Mouse (Mus musculus): ENCODE measurements around the gene Arl11. TPM values are rescaled to one million over a fixed set of nuclear protein-coding genes. Genes with fewer than 3 reads are reported as not detected.

Gene Arl11
- polyA plus RNA-seq, 1 experiment, result not detected

DNA sequence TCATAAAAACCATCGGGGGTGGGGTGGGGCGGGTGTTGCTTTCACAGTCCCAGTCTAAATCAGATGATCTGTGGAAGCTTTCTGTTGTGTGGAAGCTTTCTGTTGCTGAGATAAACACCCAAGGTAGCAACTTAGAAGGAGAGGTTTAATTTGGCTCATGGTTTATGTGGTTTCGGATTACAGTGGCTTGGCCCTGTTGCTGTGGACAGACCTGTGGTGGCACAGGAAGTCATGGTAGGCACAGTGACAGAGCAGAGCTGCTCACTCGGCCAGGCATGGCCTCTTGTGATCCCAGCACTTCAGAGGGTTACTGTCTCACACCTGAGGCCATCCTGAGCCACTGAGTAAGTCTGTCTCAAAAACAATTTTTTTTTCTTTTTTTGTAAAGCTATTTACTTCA is 29.8 kb downstream of the Arl11 start:
- no peaks in the 10 kb centered on the region for H3K27me3 ChIP-seq (ENCODE audit: control insufficient read depth, insufficient read depth, low read length, poor library complexity, severe bottlenecking)
- TF ChIP-seq POLR2A (IDR thresholded peaks at IDR 0.05; ENCODE audit: insufficient read depth, low read length) (no peak), EP300 (IDR thresholded peaks at IDR 0.05; ENCODE audit: insufficient read depth, low read depth, low read length) (no peak), CTCF (IDR thresholded peaks at IDR 0.05; ENCODE audit: low read depth, low read length) (no peak)
- H3K36me3 ChIP-seq (ENCODE audit: control insufficient read depth, insufficient read depth, low read length, poor library complexity, severe bottlenecking), result no peaks in the 10 kb centered on the region

GRCm38 (mm10) chr14:61344590-61344989 is 35.0 kb downstream of the Arl11 start:
- Histone ChIP-seq H3K4me3 (ENCODE audit: low read depth, low read length) (no peak overlapping the region), H3K27ac (ENCODE audit: insufficient read depth, low read length) (no peak overlapping the region), H3K9ac (ENCODE audit: low read depth, poor library complexity, severe bottlenecking) (no peak overlapping the region), H3K36me3 (ENCODE audit: control insufficient read depth, insufficient read depth, low read length, poor library complexity, severe bottlenecking) (no peaks in the 10 kb centered on the region), H3K27me3 (ENCODE audit: control insufficient read depth, insufficient read depth, low read length, poor library complexity, severe bottlenecking) (no peaks in the 10 kb centered on the region), H3K4me1 (ENCODE audit: control insufficient read depth, insufficient read depth, low read length) (peaks cover 3% of the 10 kb centered on the region), H3K9me3 (replicated peaks; ENCODE audit: control insufficient read depth, insufficient read depth, low read length, poor library complexity, severe bottlenecking) (no peaks in the 10 kb centered on the region)
- TF ChIP-seq CTCF (IDR thresholded peaks at IDR 0.05; ENCODE audit: low read depth, low read length) (no peak), POLR2A (IDR thresholded peaks at IDR 0.05; ENCODE audit: insufficient read depth, low read length) (no peak), EP300 (IDR thresholded peaks at IDR 0.05; ENCODE audit: insufficient read depth, low read depth, low read length) (no peak)

More for the DNA sequence above, 29.8 kb downstream of the Arl11 start:
- H3K9me3 ChIP-seq (replicated peaks; ENCODE audit: control insufficient read depth, insufficient read depth, low read length, poor library complexity, severe bottlenecking), result no peaks in the 10 kb centered on the region
- H3K4me1 ChIP-seq (ENCODE audit: control insufficient read depth, insufficient read depth, low read length), result no peaks in the 10 kb centered on the region
- H3K4me3 ChIP-seq (ENCODE audit: low read depth, low read length), result no peak overlapping the region
- no peak overlapping the region for H3K9ac ChIP-seq (ENCODE audit: low read depth, poor library complexity, severe bottlenecking)
- no peak overlapping the region for H3K27ac ChIP-seq (ENCODE audit: insufficient read depth, low read length)

DNA sequence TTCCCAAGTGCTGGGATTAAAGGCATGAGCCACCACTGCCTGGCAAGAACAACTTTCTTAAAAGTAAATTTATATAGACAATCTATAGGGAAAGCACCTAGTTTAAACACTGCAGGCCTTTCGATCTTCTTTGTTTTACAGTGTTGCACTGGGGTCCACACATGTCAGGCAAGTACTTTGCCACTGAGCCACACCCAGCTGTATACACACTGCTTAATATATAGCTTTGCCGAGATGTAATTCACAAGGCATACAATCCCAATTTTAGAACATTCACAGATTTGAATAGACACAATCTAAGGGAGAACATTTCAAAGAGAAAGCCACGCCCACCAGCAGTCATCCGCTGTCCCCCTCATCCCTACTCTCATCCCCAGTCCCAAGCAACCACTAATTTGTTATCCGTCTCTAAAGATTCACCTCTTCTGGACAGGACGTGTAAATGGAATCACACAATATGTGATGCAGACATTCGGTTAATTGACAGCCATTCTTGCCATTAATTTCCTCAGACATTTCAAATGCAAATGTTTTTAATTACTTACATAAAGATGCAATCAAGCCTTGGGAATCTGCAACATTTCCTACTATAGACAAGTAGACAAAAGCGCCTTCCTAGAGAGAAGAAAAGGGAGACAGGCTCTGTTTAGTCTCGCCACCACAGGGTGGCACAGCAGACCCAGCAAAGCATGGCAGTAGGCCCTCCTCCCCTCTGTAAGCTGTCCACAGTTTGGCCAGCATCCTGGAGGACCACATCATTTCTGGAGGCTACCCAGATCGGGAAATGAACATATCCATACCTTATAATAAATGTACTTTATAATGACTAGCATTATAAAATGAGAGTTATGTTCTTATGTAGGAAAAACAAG is 37.5 kb downstream of the Arl11 start:
- TF ChIP-seq CTCF (IDR thresholded peaks at IDR 0.05; ENCODE audit: low read depth, low read length) (peak; percentile 32), POLR2A (IDR thresholded peaks at IDR 0.05; ENCODE audit: insufficient read depth, low read length) (no peak), EP300 (IDR thresholded peaks at IDR 0.05; ENCODE audit: insufficient read depth, low read depth, low read length) (no peak)
- Histone ChIP-seq H3K4me3 (ENCODE audit: low read depth, low read length) (no peak overlapping the region), H3K27me3 (ENCODE audit: control insufficient read depth, insufficient read depth, low read length, poor library complexity, severe bottlenecking) (no peaks in the 10 kb centered on the region), H3K36me3 (ENCODE audit: control insufficient read depth, insufficient read depth, low read length, poor library complexity, severe bottlenecking) (no peaks in the 10 kb centered on the region), H3K9me3 (replicated peaks; ENCODE audit: control insufficient read depth, insufficient read depth, low read length, poor library complexity, severe bottlenecking) (no peaks in the 10 kb centered on the region), H3K27ac (ENCODE audit: insufficient read depth, low read length) (no peak overlapping the region), H3K4me1 (ENCODE audit: control insufficient read depth, insufficient read depth, low read length) (peaks cover 3% of the 10 kb centered on the region), H3K9ac (ENCODE audit: low read depth, poor library complexity, severe bottlenecking) (no peak overlapping the region)

DNA sequence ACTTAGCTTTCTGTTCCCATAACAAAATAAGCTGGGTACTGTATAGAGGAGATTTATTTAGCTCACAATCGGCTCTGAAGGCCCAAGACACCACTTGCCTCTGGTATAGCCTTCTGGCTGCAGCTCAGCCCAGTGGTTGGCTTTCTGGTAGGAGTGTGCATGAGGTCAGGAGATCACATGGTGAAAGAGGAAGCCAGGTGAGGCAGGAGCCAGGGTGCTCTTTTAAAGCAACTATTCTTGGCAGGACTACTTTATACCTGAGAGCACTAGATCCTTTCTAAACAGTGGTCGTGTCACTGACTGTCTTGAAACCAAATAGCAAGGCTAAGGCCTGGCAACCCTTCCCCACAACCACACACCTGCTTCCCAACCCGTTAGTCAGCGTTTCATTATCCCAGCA is 40.3 kb downstream of the Arl11 start:
- H3K27me3 ChIP-seq (ENCODE audit: control insufficient read depth, insufficient read depth, low read length, poor library complexity, severe bottlenecking), result no peaks in the 10 kb centered on the region
- peaks cover 1% of the 10 kb centered on the region for H3K4me1 ChIP-seq (ENCODE audit: control insufficient read depth, insufficient read depth, low read length)
- H3K36me3 ChIP-seq (ENCODE audit: control insufficient read depth, insufficient read depth, low read length, poor library complexity, severe bottlenecking), result no peaks in the 10 kb centered on the region
- no peaks in the 10 kb centered on the region for H3K9me3 ChIP-seq (replicated peaks; ENCODE audit: control insufficient read depth, insufficient read depth, low read length, poor library complexity, severe bottlenecking)
- H3K4me3 ChIP-seq (ENCODE audit: low read depth, low read length), result no peak overlapping the region
- no peak overlapping the region for H3K27ac ChIP-seq (ENCODE audit: insufficient read depth, low read length)
- no peak overlapping the region for H3K9ac ChIP-seq (ENCODE audit: low read depth, poor library complexity, severe bottlenecking)
- TF ChIP-seq POLR2A (IDR thresholded peaks at IDR 0.05; ENCODE audit: insufficient read depth, low read length), result no peak
- TF ChIP-seq CTCF (IDR thresholded peaks at IDR 0.05; ENCODE audit: low read depth, low read length), result no peak
- TF ChIP-seq EP300 (IDR thresholded peaks at IDR 0.05; ENCODE audit: insufficient read depth, low read depth, low read length), result no peak

DNA sequence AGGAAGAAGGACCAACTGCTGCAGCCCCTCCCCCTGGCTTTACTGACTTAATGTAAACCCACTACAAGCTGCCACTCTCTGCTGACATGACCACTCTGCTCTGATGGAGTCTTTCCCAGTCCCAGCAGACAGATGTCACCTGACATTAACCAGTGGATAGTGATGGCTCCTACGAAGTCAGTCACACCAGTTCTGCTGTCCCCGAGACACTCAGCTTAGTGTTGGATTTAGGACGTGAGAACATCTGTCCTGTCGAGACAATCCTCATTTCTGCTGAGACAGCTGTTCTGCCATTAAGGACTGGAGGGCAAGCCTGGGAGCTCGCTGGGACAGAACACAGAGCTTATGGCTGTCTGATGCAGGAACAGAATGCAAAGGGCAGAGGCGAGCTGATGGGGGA is 41.3 kb downstream of the Arl11 start:
- Histone ChIP-seq H3K4me1 (ENCODE audit: control insufficient read depth, insufficient read depth, low read length) (no peaks in the 10 kb centered on the region), H3K27ac (ENCODE audit: insufficient read depth, low read length) (no peak overlapping the region), H3K36me3 (ENCODE audit: control insufficient read depth, insufficient read depth, low read length, poor library complexity, severe bottlenecking) (no peaks in the 10 kb centered on the region), H3K9ac (ENCODE audit: low read depth, poor library complexity, severe bottlenecking) (no peak overlapping the region), H3K4me3 (ENCODE audit: low read depth, low read length) (no peak overlapping the region), H3K9me3 (replicated peaks; ENCODE audit: control insufficient read depth, insufficient read depth, low read length, poor library complexity, severe bottlenecking) (no peaks in the 10 kb centered on the region), H3K27me3 (ENCODE audit: control insufficient read depth, insufficient read depth, low read length, poor library complexity, severe bottlenecking) (no peaks in the 10 kb centered on the region)
- TF ChIP-seq POLR2A (IDR thresholded peaks at IDR 0.05; ENCODE audit: insufficient read depth, low read length) (no peak), CTCF (IDR thresholded peaks at IDR 0.05; ENCODE audit: low read depth, low read length) (no peak), EP300 (IDR thresholded peaks at IDR 0.05; ENCODE audit: insufficient read depth, low read depth, low read length) (no peak)
